Comparison of ENCODE assay signal across 26 mouse cellular contexts in genomic region chr4:85845931-85846330, GRCm38 (mm10).
DNase-seq lines count a peak whose midpoint lies in the region; ATAC-seq lines count a peak whose summit lies in the region.
"Had no signal": no experiment of that assay in that cellular context is flagged by ENCODE, and none has a peak within 500 bp of the region (broad histone marks: within the 10 kb centered on the region; RNA-seq: fewer than 3 reads in every experiment).

No protein-coding gene starts in this region.

- no peaks in the 10 kb centered on the region for H3K27me3 ChIP-seq in hindbrain, embryonic 10.5 days (ENCODE audit: insufficient read depth, poor library complexity, severe bottlenecking)
- no peaks in the 10 kb centered on the region for H3K27me3 ChIP-seq in hindbrain, embryonic 13.5 days
- no peaks in the 10 kb centered on the region for H3K27me3 ChIP-seq in neural tube, embryonic 11.5 days (ENCODE audit: control insufficient read depth, insufficient read depth, low read length)
- H3K27me3 ChIP-seq in neural tube, embryonic 15.5 days (replicated peaks) = no peaks in the 10 kb centered on the region
- H3K27me3 ChIP-seq in embryonic facial prominence, embryonic 14.5 days (replicated peaks; ENCODE audit: control insufficient read depth, insufficient read depth, low read length) = no peaks in the 10 kb centered on the region
- H3K27me3 ChIP-seq: embryonic facial prominence, embryonic 15.5 days; hindbrain, embryonic 15.5 days had no signal

- peaks cover 8% of the 10 kb centered on the region for H3K4me1 ChIP-seq in hindbrain, embryonic 10.5 days (replicated peaks)
- H3K4me1 ChIP-seq in hindbrain, embryonic 13.5 days (replicated peaks) = peaks cover 8% of the 10 kb centered on the region
- H3K4me1 ChIP-seq in neural tube, embryonic 11.5 days (ENCODE audit: control insufficient read depth, insufficient read depth, low read length) = no peaks in the 10 kb centered on the region
- peaks cover 5% of the 10 kb centered on the region; the same call in 1 of the 2 replicates for H3K4me1 ChIP-seq in neural tube, embryonic 15.5 days
- peaks cover 8% of the 10 kb centered on the region for H3K4me1 ChIP-seq in embryonic facial prominence, embryonic 14.5 days (ENCODE audit: control insufficient read depth, insufficient read depth, low read length)
- H3K4me1 ChIP-seq: heart, embryonic 10.5 days had no signal

- peak; percentile 33 for DNase-seq in hindbrain, embryonic 10.5 days (ENCODE audit: low spot score)
- DNase-seq in neural tube, embryonic 11.5 days (ENCODE audit: low spot score) = peak; percentile 43
- peak; percentile 59 for DNase-seq in embryo, embryonic 11 days
- DNase-seq in embryonic facial prominence, embryonic 14.5 days (ENCODE audit: low spot score) = peak; percentile 10
- DNase-seq in frontal cortex, postnatal 25 days (ENCODE audit: low spot score in 2 of 2) = no peak
- DNase-seq in urinary bladder, postnatal 10 days (ENCODE audit: low spot score) = no peak
- DNase-seq: adrenal gland, postnatal 10 days; B cell, adult 2 months; cerebellum, adult 11-12 months; cerebellum, adult 9-10 months; cerebellum, postnatal 25 days; gastrocnemius, postnatal 10 days; heart, adult 18-20 months; heart, postnatal 10 days; heart, postnatal 4 days had no signal

- no peak for ATAC-seq in hindbrain, embryonic 13.5 days (ENCODE audit: low FRiP score)
- ATAC-seq in neural tube, embryonic 11.5 days (ENCODE audit: insufficient read depth, low FRiP score, low TSS enrichment) = peak; percentile 38; the same call in 1 of the 2 replicates
- ATAC-seq in neural tube, embryonic 15.5 days (ENCODE audit: low FRiP score) = no peak
- no peak for ATAC-seq in embryonic facial prominence, embryonic 14.5 days (ENCODE audit: low read depth)
- ATAC-seq: CD4-positive, CD25-positive, alpha-beta regulatory T cell, adult 4 months; forebrain, embryonic 14.5 days; inflammation-experienced regulatory T-cells, adult 6 months had no signal

- H3K27ac ChIP-seq in hindbrain, embryonic 10.5 days = no peak overlapping the region
- H3K27ac ChIP-seq in hindbrain, embryonic 13.5 days = no peak overlapping the region
- no peak overlapping the region for H3K27ac ChIP-seq in neural tube, embryonic 11.5 days (ENCODE audit: low read depth, low read length)
- no peak overlapping the region for H3K27ac ChIP-seq in neural tube, embryonic 15.5 days (replicated peaks)
- H3K27ac ChIP-seq in embryonic facial prominence, embryonic 14.5 days (replicated peaks; ENCODE audit: low read depth, low read length) = no peak overlapping the region
- H3K27ac ChIP-seq: embryonic facial prominence, embryonic 15.5 days; forebrain, embryonic 10.5 days; heart, embryonic 10.5 days; hindbrain, embryonic 15.5 days had no signal

- no peaks in the 10 kb centered on the region for H3K9me3 ChIP-seq in hindbrain, embryonic 10.5 days
- H3K9me3 ChIP-seq in hindbrain, embryonic 13.5 days = no peaks in the 10 kb centered on the region
- no peaks in the 10 kb centered on the region for H3K9me3 ChIP-seq in neural tube, embryonic 11.5 days (ENCODE audit: control insufficient read depth, low read length)
- no peaks in the 10 kb centered on the region for H3K9me3 ChIP-seq in neural tube, embryonic 15.5 days (replicated peaks)
- H3K9me3 ChIP-seq in embryonic facial prominence, embryonic 14.5 days (ENCODE audit: control insufficient read depth, low read length) = no peaks in the 10 kb centered on the region
- H3K9me3 ChIP-seq: embryonic facial prominence, embryonic 15.5 days; forebrain, embryonic 10.5 days; G1E; heart, embryonic 10.5 days; hindbrain, embryonic 15.5 days had no signal

- H3K4me3 ChIP-seq in hindbrain, embryonic 10.5 days = no peak overlapping the region
- H3K4me3 ChIP-seq in hindbrain, embryonic 13.5 days = no peak overlapping the region
- H3K4me3 ChIP-seq in neural tube, embryonic 11.5 days (ENCODE audit: low read depth, low read length) = no peak overlapping the region
- H3K4me3 ChIP-seq in neural tube, embryonic 15.5 days (replicated peaks) = no peak overlapping the region
- no peak overlapping the region for H3K4me3 ChIP-seq in embryonic facial prominence, embryonic 14.5 days (ENCODE audit: low read depth, low read length)
- H3K4me3 ChIP-seq: embryonic facial prominence, embryonic 15.5 days; erythroblast, embryonic 14.5 days; forebrain, embryonic 10.5 days; heart, embryonic 10.5 days; hindbrain, embryonic 15.5 days had no signal

- no peak overlapping the region for H3K9ac ChIP-seq in hindbrain, embryonic 13.5 days
- no peak overlapping the region for H3K9ac ChIP-seq in neural tube, embryonic 11.5 days (ENCODE audit: low read length)
- no peak overlapping the region for H3K9ac ChIP-seq in neural tube, embryonic 15.5 days (replicated peaks)
- no peak overlapping the region for H3K9ac ChIP-seq in embryonic facial prominence, embryonic 14.5 days (ENCODE audit: low read depth, low read length)
- H3K9ac ChIP-seq: embryonic facial prominence, embryonic 15.5 days; hindbrain, embryonic 15.5 days had no signal

- H3K4me2 ChIP-seq in hindbrain, embryonic 13.5 days = no peak overlapping the region
- no peak overlapping the region for H3K4me2 ChIP-seq in neural tube, embryonic 11.5 days (ENCODE audit: low read depth)
- H3K4me2 ChIP-seq in neural tube, embryonic 15.5 days = no peak overlapping the region
- no peak overlapping the region for H3K4me2 ChIP-seq in embryonic facial prominence, embryonic 14.5 days (ENCODE audit: low read depth, low read length)
- H3K4me2 ChIP-seq: embryonic facial prominence, embryonic 15.5 days; hindbrain, embryonic 15.5 days had no signal

- no peaks in the 10 kb centered on the region for H3K36me3 ChIP-seq in hindbrain, embryonic 10.5 days
- H3K36me3 ChIP-seq in hindbrain, embryonic 13.5 days = no peaks in the 10 kb centered on the region
- H3K36me3 ChIP-seq in neural tube, embryonic 11.5 days (ENCODE audit: control insufficient read depth, insufficient read depth, low read length) = no peaks in the 10 kb centered on the region
- H3K36me3 ChIP-seq in neural tube, embryonic 15.5 days = no peaks in the 10 kb centered on the region
- no peaks in the 10 kb centered on the region for H3K36me3 ChIP-seq in embryonic facial prominence, embryonic 14.5 days (ENCODE audit: control insufficient read depth, insufficient read depth, low read length)
- H3K36me3 ChIP-seq: embryonic facial prominence, embryonic 15.5 days; forebrain, embryonic 10.5 days; G1E; heart, embryonic 10.5 days; hindbrain, embryonic 15.5 days had no signal

- 21% methylated on average over 7 of the region's 7 CpGs for WGBS in hindbrain, embryonic 10.5 days
- WGBS in hindbrain, embryonic 13.5 days = 13% methylated on average over 7 of the region's 7 CpGs
- WGBS in neural tube, embryonic 11.5 days = 24% methylated on average over 7 of the region's 7 CpGs
- WGBS in neural tube, embryonic 15.5 days = 12% methylated on average over 7 of the region's 7 CpGs
- WGBS in embryonic facial prominence, embryonic 14.5 days = 20% methylated on average over 7 of the region's 7 CpGs

Comparison
In these comparisons a context has a peak if more than half of its experiments do, and no peak if none do; other contexts are left out.
1. DNase-seq: peak in hindbrain, embryonic 10.5 days (single experiment), neural tube, embryonic 11.5 days (single experiment), embryo, embryonic 11 days (single experiment) and embryonic facial prominence, embryonic 14.5 days (single experiment); none in frontal cortex, postnatal 25 days (0 of 2) and urinary bladder, postnatal 10 days (single experiment).